ENCODE assay signal across 7 mouse cellular contexts in genomic region chr6:92521526-92522075, GRCm38 (mm10).
A peak's percentile ranks its signal among the peaks of the same experiment; 100 is the strongest.
DNase-seq lines count a peak whose midpoint lies in the region; ATAC-seq and TF ChIP-seq lines count a peak whose summit lies in the region.

No protein-coding gene starts in this region.

- no peak overlapping the region for H3K4me3 ChIP-seq in midbrain, embryonic 14.5 days (replicated peaks; ENCODE audit: low read depth, low read length)
- H3K4me3 ChIP-seq in midbrain, embryonic 11.5 days (ENCODE audit: low read depth, low read length): no peak overlapping the region
- H3K4me3 ChIP-seq in cerebellum, adult 2 months (replicated peaks; ENCODE audit: insufficient read depth, low read depth, low read length): no peak overlapping the region

- no peak overlapping the region for H3K9ac ChIP-seq in midbrain, embryonic 14.5 days (replicated peaks; ENCODE audit: low read length)
- no peak overlapping the region for H3K9ac ChIP-seq in midbrain, embryonic 11.5 days (ENCODE audit: low read length)

- no peaks in the 10 kb centered on the region for H3K9me3 ChIP-seq in midbrain, embryonic 14.5 days (ENCODE audit: control insufficient read depth, low read length)
- H3K9me3 ChIP-seq in midbrain, embryonic 11.5 days (ENCODE audit: control insufficient read depth, low read length): no peaks in the 10 kb centered on the region

- peak; percentile 61 for DNase-seq in midbrain, embryonic 14.5 days
- no peak for DNase-seq in midbrain, embryonic 11.5 days (ENCODE audit: low spot score, missing footprints)
- peak; percentile 69 to 81 for DNase-seq in cerebellum, adult 2 months
- peak; percentile 54 for DNase-seq in gonadal fat pad, adult 2 months (ENCODE audit: low read depth)
- DNase-seq in left cerebral cortex, adult 18-20 months (ENCODE audit: low spot score in 2 of 2): peak; percentile 80 to 87
- DNase-seq in telencephalon, adult 2 months (ENCODE audit: low read depth, low spot score): peak; percentile 91
- no peak for DNase-seq in yolk sac, embryonic 10.5 days (ENCODE audit: low spot score)

- no peak for ATAC-seq in midbrain, embryonic 14.5 days (ENCODE audit: low FRiP score, low TSS enrichment)
- ATAC-seq in midbrain, embryonic 11.5 days (ENCODE audit: low FRiP score): no peak

- no peak for TF ChIP-seq CTCF in cerebellum, adult 2 months (IDR thresholded peaks at IDR 0.05; ENCODE audit: borderline replicate concordance, insufficient read depth, low read depth, low read length)

- no peak for TF ChIP-seq POLR2A in cerebellum, adult 2 months (IDR thresholded peaks at IDR 0.05; ENCODE audit: borderline replicate concordance, insufficient read depth, low read length)

- no peaks in the 10 kb centered on the region for H3K27me3 ChIP-seq in midbrain, embryonic 14.5 days (ENCODE audit: control insufficient read depth, insufficient read depth, low read length)
- H3K27me3 ChIP-seq in midbrain, embryonic 11.5 days (ENCODE audit: control insufficient read depth, insufficient read depth, low read length): no peaks in the 10 kb centered on the region
- no peaks in the 10 kb centered on the region for H3K27me3 ChIP-seq in cerebellum, adult 2 months (ENCODE audit: control insufficient read depth, insufficient read depth, low read length)

- no peak overlapping the region for H3K4me2 ChIP-seq in midbrain, embryonic 14.5 days (ENCODE audit: low read length)
- no peak overlapping the region for H3K4me2 ChIP-seq in midbrain, embryonic 11.5 days

- H3K4me1 ChIP-seq in midbrain, embryonic 14.5 days (ENCODE audit: control insufficient read depth, insufficient read depth, low read length): 0 out of 2 replicates have a peak, but pooled peaks cover 3% of the 10 kb centered on the region
- H3K4me1 ChIP-seq in midbrain, embryonic 11.5 days (ENCODE audit: control insufficient read depth, insufficient read depth, low read length): peaks cover 5% of the 10 kb centered on the region; the same call in 1 of the 2 replicates
- H3K4me1 ChIP-seq in cerebellum, adult 2 months (ENCODE audit: control insufficient read depth, insufficient read depth, low read length): peaks cover 3% of the 10 kb centered on the region; the same call in 1 of the 2 replicates

- no peaks in the 10 kb centered on the region for H3K36me3 ChIP-seq in midbrain, embryonic 14.5 days (ENCODE audit: control insufficient read depth, insufficient read depth, low read length)
- H3K36me3 ChIP-seq in midbrain, embryonic 11.5 days (ENCODE audit: control insufficient read depth, insufficient read depth, low read length): no peaks in the 10 kb centered on the region

- H3K27ac ChIP-seq in midbrain, embryonic 14.5 days (replicated peaks; ENCODE audit: low read depth, low read length): no peak overlapping the region
- H3K27ac ChIP-seq in midbrain, embryonic 11.5 days (ENCODE audit: low read depth, low read length): no peak overlapping the region
- no peak overlapping the region for H3K27ac ChIP-seq in cerebellum, adult 2 months (ENCODE audit: insufficient read depth, low read length)

- 72% methylated on average over 7 of the region's 7 CpGs for WGBS in midbrain, embryonic 14.5 days
- WGBS in midbrain, embryonic 11.5 days: 88% methylated on average over 7 of the region's 7 CpGs
- WGBS in cerebellum, adult 2 months: 6% methylated on average over 7 of the region's 7 CpGs

Comparison
In these comparisons a context has a peak if more than half of its experiments do, and no peak if none do; other contexts are left out.
1. DNase-seq: peak in midbrain, embryonic 14.5 days (single experiment), cerebellum, adult 2 months (2 of 2), gonadal fat pad, adult 2 months (single experiment), left cerebral cortex, adult 18-20 months (2 of 2) and telencephalon, adult 2 months (single experiment); none in midbrain, embryonic 11.5 days (single experiment) and yolk sac, embryonic 10.5 days (single experiment).